Comparison of ENCODE assay signal across 9 mouse cellular contexts in genomic region chr9:106456325-106457162, GRCm38 (mm10). TPM values are rescaled to one million over a fixed set of nuclear protein-coding genes. Genes with fewer than 3 reads are reported as not detected.
A peak's percentile ranks its signal among the peaks of the same experiment; 100 is the strongest.
DNase-seq lines count a peak whose midpoint lies in the region; ATAC-seq lines count a peak whose summit lies in the region.
"Had no signal": no experiment of that assay in that cellular context is flagged by ENCODE, and none has a peak within 500 bp of the region (broad histone marks: within the 10 kb centered on the region; RNA-seq: fewer than 3 reads in every experiment).

No protein-coding gene starts in this region.

- peak overlapping the region; percentile 94 for H3K27ac ChIP-seq in limb, embryonic 10.5 days
- peak overlapping the region; percentile 23; the same call in 1 of the 2 replicates for H3K27ac ChIP-seq in stomach, embryonic 16.5 days (ENCODE audit: low read length)

- peak; percentile 74 for DNase-seq in cerebellum, adult 11-12 months
- peak; percentile 53 for DNase-seq in right cerebral cortex, postnatal 4 days
- DNase-seq in right cerebral cortex, postnatal 25 days, result no peak
- DNase-seq in limb, embryonic 10.5 days (ENCODE audit: low spot score), result peak; percentile 63
- no peak for DNase-seq in thymus, postnatal 14 days
- DNase-seq in thymus, adult 18-20 months, result no peak

- H3K4me1 ChIP-seq in limb, embryonic 10.5 days, result peaks cover 90% of the 10 kb centered on the region
- peaks cover 36% of the 10 kb centered on the region for H3K4me1 ChIP-seq in stomach, embryonic 16.5 days (ENCODE audit: control insufficient read depth, insufficient read depth, low read length)

- no peaks in the 10 kb centered on the region for H3K9me3 ChIP-seq in limb, embryonic 10.5 days (replicated peaks)
- no peaks in the 10 kb centered on the region for H3K9me3 ChIP-seq in stomach, embryonic 16.5 days (replicated peaks; ENCODE audit: control insufficient read depth, low read length)
- H3K9me3 ChIP-seq: megakaryocyte, embryonic 14.5 days had no signal

- H3K27me3 ChIP-seq in limb, embryonic 10.5 days (ENCODE audit: low read depth, poor library complexity, severe bottlenecking), result no peaks in the 10 kb centered on the region
- no peaks in the 10 kb centered on the region for H3K27me3 ChIP-seq in stomach, embryonic 16.5 days (ENCODE audit: control insufficient read depth, insufficient read depth, low read length)

- H3K4me3 ChIP-seq in limb, embryonic 10.5 days, result peak overlapping the region; percentile 90
- no peak overlapping the region for H3K4me3 ChIP-seq in stomach, embryonic 16.5 days (replicated peaks; ENCODE audit: low read length)
- H3K4me3 ChIP-seq: megakaryocyte, embryonic 14.5 days had no signal

- ATAC-seq in cerebellum, adult (ENCODE audit: insufficient number of reproducible peaks, low FRiP score, low TSS enrichment), result no peak
- ATAC-seq in stomach, embryonic 16.5 days (ENCODE audit: insufficient read depth, low FRiP score), result no peak

- 37% methylated on average over 15 of the region's 15 CpGs for WGBS in limb, embryonic 10.5 days
- 38% methylated on average over 15 of the region's 15 CpGs for WGBS in stomach, embryonic 16.5 days

- H3K4me2 ChIP-seq in stomach, embryonic 16.5 days (ENCODE audit: low read depth, low read length), result peak overlapping the region; percentile 67; the same call in 1 of the 2 replicates

- peaks cover 58% of the 10 kb centered on the region for H3K36me3 ChIP-seq in limb, embryonic 10.5 days
- peaks cover 8% of the 10 kb centered on the region; the same call in 1 of the 2 replicates for H3K36me3 ChIP-seq in stomach, embryonic 16.5 days (ENCODE audit: control insufficient read depth, insufficient read depth, low read length)

- H3K9ac ChIP-seq in stomach, embryonic 16.5 days (ENCODE audit: low read length), result peak overlapping the region; percentile 52; the same call in 1 of the 2 replicates

RNA-seq across cellular contexts. Expression of gene Pcbp4, which starts 3.5 kb away (rescaled TPM):
- polyA plus RNA-seq in limb, embryonic 10.5 days (2016; fragmentation: Nextera tagmentation; extraction: Ambion mirVana), result 275 and 316 TPM in 2 replicates
- 39.4 and 42.5 TPM in 2 replicates for polyA plus RNA-seq in stomach, embryonic 16.5 days (2015; fragmentation: Nextera tagmentation; extraction: Ambion mirVana)

RNA-seq across cellular contexts. Expression of gene Abhd14a, which starts 9.1 kb away (rescaled TPM):
- polyA plus RNA-seq in limb, embryonic 10.5 days (2016; fragmentation: Nextera tagmentation; extraction: Ambion mirVana), result 45.0 and 46.9 TPM in 2 replicates
- 49.5 and 50.4 TPM in 2 replicates for polyA plus RNA-seq in stomach, embryonic 16.5 days (2015; fragmentation: Nextera tagmentation; extraction: Ambion mirVana)

RNA-seq across cellular contexts. Expression of gene Gpr62, which starts 9.2 kb away (rescaled TPM):
- 0.16 and 0.59 TPM in 2 replicates for polyA plus RNA-seq in limb, embryonic 10.5 days (2016; fragmentation: Nextera tagmentation; extraction: Ambion mirVana)
- 0.19 and 0.26 TPM in 2 replicates for polyA plus RNA-seq in stomach, embryonic 16.5 days (2015; fragmentation: Nextera tagmentation; extraction: Ambion mirVana)

RNA-seq across cellular contexts. Expression of gene Abhd14b, which starts 9.3 kb away (rescaled TPM):
- 5.9 and 7.6 TPM in 2 replicates for polyA plus RNA-seq in limb, embryonic 10.5 days (2016; fragmentation: Nextera tagmentation; extraction: Ambion mirVana)
- polyA plus RNA-seq in stomach, embryonic 16.5 days (2015; fragmentation: Nextera tagmentation; extraction: Ambion mirVana), result 28.3 and 35.8 TPM in 2 replicates

RNA-seq across cellular contexts. Expression of gene Acy1, which starts 18.4 kb away (rescaled TPM):
- 49.4 and 52.8 TPM in 2 replicates for polyA plus RNA-seq in limb, embryonic 10.5 days (2016; fragmentation: Nextera tagmentation; extraction: Ambion mirVana)
- 43.4 and 44.3 TPM in 2 replicates for polyA plus RNA-seq in stomach, embryonic 16.5 days (2015; fragmentation: Nextera tagmentation; extraction: Ambion mirVana)

Comparison
In these comparisons a context has a peak if more than half of its experiments do, and no peak if none do; other contexts are left out.
1. DNase-seq: peak in cerebellum, adult 11-12 months (single experiment), right cerebral cortex, postnatal 4 days (single experiment) and limb, embryonic 10.5 days (single experiment); none in right cerebral cortex, postnatal 25 days (single experiment), thymus, postnatal 14 days (single experiment) and thymus, adult 18-20 months (0 of 2).